Mouse (Mus musculus): Measurements from ENCODE around the gene Tmem123.

The Tmem123 gene

GRCm38 (mm10) chr9:7763614-7764300, at the start of gene Tmem123:
Gene Tmem123, plus strand, starts transcription at chr9:7764041.
- peak; percentile 100 for DNase-seq (ENCODE audit: low read depth)

GRCm38 (mm10) chr9:7714062-7714907, 49.6 kb upstream of the Tmem123 start:
- DNase-seq (ENCODE audit: low read depth) = peak; percentile 78

DNA sequence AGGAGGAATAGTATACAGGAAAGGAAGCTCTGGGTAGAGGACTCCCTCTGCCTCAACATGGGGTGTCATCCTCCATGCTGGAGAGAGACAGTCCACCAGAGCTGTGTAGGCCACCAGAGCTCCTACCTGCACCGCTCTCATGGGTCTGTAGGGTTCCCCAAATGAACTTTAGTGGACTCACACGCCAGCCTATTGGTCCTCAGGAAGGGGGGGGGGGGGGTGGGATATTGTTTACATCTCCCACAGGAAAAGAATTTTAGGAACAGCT, 49.0 kb upstream of the Tmem123 start:
- no peak for DNase-seq (ENCODE audit: low read depth)

- no peak for DNase-seq (ENCODE audit: low read depth)
Observed at GRCm38 (mm10) chr9:7721543-7721942, 42.3 kb upstream of the Tmem123 start.

DNA sequence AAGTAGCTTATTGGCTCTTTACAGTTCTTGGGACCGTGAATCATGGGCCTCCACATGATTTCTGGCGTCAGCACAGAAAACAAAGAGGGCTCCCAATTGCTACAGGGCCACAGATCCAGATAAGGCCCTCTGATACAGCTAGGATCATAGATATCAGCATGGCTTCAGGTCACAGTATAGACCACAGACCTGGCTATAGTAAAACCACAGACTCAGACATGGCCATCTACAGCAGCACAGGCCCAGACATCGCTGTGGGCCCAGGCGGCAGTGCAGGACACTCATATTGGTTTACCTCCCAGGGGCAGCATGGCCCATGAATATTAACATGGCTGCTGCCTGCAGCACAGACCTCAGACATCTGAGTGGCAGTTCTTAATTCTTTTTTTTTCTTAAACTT, 34.8 kb upstream of the Tmem123 start:
- peak; percentile 69 for DNase-seq (ENCODE audit: low read depth)

DNA sequence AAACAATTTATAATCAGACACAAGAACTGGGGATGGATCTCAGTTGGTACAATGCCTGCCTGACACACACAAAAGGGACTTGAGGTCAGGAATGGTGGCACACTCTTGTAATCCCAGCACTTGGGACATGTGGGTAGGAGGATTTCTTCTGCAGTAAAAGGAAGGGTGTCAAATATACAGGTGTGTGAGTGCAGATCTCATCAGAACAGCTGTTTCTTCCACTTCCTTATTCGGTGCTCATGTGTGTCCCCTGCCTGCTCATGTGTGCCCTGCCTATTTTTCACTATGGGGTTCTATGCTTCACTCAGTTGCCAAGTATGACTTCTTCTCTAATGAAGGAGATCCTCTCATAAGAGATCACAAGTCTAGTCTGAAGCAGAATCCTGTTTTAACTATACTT, 21.1 kb upstream of the Tmem123 start:
- DNase-seq (ENCODE audit: low read depth) = no peak

- DNase-seq (ENCODE audit: low read depth) = no peak
Observed at GRCm38 (mm10) chr9:7744156-7744555, 19.7 kb upstream of the Tmem123 start.

DNA sequence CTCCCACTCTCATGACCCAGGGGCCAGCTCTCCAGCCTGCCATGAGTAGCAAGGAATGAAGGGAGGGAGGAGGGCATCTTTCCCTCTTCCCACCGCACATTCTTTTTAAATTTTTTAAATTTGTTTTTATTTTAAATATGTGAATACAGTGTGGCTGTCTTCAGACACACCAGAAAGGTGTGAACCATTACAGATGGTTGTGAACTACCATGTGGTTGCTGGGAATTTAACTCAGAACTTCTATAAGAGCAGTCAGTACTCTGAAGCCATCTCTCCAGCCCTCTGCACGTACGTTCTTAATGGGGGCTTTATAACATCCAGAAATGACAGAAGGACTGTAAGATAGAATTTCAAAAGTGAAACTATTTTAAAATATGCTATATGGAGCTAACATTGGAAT, 15.0 kb upstream of the Tmem123 start:
- no peak for DNase-seq (ENCODE audit: low read depth)

GRCm38 (mm10) chr9:7749537-7749936, 14.3 kb upstream of the Tmem123 start:
- no peak for DNase-seq (ENCODE audit: low read depth)

- peak; percentile 37 for DNase-seq (ENCODE audit: low read depth)
Observed at GRCm38 (mm10) chr9:7755889-7756423, 7.9 kb upstream of the Tmem123 start.

DNA sequence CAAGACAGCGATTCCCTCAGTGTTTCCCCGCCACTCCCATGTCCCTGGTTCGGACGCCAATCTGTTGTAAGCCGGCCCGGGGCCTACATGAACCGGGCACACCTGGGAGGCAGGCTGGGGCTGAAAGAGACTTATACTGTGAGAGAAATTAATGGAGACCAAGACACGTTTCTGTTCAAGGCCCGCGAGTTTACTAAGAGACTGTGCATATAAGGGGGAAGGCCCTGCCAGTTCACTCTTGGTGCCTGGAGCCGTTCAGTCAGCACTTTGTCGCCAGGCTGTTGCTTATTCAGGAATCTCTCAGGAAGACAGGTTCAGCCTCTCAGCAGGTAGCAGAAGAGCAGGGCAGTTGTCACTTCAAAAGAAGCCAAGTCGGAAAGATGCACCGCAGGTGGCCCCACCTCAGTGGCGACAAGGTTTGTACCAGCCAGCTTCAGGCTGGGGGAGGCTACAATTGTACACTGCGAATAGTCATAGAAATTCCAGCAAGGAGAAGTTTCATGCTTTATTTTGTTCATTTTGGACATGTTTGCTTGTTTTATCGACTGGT, 1.9 kb upstream of the Tmem123 start:
- DNase-seq (ENCODE audit: low read depth) = no peak

DNA sequence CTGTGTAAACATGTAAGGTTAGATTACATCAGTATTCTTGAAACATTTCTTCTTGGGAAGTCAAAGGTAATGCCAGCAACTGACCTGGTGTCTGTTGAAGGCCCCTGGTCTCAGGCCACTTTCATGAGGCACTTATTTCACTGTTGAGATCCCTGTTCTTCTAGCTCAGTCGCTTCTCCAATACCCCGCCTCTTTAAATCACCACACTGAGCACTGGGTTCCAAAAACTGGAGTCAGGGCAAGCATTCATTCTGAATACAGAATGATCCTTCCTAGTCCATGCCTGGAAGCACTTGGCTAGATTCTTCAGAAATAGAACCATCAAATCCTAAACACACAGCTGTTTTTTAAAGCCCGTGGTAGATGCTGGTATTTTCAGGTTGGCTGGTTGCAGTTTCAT, 1.1 kb upstream of the Tmem123 start:
- no peak for DNase-seq (ENCODE audit: low read depth)

- peak; percentile 85 for DNase-seq (ENCODE audit: low read depth)
Observed at GRCm38 (mm10) chr9:7764463-7764871, 626 bp downstream of the Tmem123 start.

GRCm38 (mm10) chr9:7765236-7765635, 1.4 kb downstream of the Tmem123 start:
- no peak for DNase-seq (ENCODE audit: low read depth)

- DNase-seq (ENCODE audit: low read depth) = peak; percentile 70
Observed at GRCm38 (mm10) chr9:7766582-7766981, 2.7 kb downstream of the Tmem123 start.

DNA sequence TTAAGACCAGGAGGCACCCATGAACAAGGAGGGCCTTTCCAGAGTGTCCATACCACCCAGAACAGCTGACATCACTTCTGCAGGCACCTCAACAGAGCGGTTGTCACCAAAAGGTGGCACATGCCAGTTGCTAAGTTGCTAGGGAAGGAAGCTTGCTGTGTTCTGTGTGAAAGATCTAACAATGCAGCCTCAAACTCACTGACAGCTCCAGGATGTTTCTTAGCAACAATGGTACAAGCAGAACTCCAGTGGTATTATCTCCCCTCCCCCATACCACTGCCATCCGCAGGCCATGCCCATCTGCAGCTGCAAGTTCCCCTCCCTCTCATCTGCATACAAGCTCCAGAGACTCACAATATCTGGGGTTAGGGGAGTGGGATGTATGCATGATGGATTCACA, 3.7 kb downstream of the Tmem123 start:
- no peak for DNase-seq (ENCODE audit: low read depth)

GRCm38 (mm10) chr9:7769081-7769480, 5.2 kb downstream of the Tmem123 start:
- DNase-seq (ENCODE audit: low read depth) = no peak

- DNase-seq (ENCODE audit: low read depth) = no peak
Observed at GRCm38 (mm10) chr9:7769491-7769890, 5.7 kb downstream of the Tmem123 start.

DNA sequence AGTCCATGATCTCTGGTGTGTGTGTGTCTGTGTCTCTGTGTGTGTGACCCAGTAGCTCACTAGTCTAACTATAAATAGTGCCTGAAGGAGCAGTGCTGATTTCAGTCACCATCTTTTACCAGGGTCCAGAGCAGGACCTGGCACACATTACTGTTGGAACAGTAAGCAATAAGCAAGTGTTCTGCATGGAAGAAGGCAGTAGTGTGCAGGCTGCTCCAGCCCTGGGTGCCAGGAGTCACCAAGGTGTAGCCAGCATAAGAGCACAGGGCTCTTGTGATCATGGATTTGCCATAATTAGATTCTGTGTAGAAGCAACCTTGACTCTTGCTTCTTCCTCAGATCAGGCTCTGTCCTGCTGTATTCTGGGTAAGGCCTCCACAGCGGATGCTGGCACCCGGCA, 8.5 kb downstream of the Tmem123 start:
- DNase-seq (ENCODE audit: low read depth) = no peak

GRCm38 (mm10) chr9:7772773-7773454, 9.1 kb downstream of the Tmem123 start:
- no peak for DNase-seq (ENCODE audit: low read depth)

GRCm38 (mm10) chr9:7773686-7774085, 9.8 kb downstream of the Tmem123 start:
- no peak for DNase-seq (ENCODE audit: low read depth)

- peak; percentile 91 for DNase-seq (ENCODE audit: low read depth)
Observed at GRCm38 (mm10) chr9:7774538-7774937, 10.7 kb downstream of the Tmem123 start.

DNA sequence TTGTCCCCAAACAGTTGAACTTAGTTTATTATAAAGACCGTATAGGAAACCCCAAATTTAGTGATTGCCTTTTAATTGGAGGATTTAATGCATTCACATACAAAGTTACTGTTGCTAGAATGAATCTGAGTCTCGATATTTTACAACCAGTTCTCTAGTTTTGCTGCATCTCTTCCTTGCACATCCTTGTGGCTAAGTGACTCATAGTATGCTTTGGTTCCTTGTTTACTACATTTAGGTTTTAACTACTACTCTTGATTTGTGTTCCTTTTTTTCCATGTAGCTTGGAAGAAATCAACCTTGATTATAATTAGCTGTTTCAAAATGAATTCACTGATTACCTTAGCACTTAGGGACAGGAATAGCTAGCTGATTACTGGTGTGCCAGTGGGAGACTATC, 11.2 kb downstream of the Tmem123 start:
- DNase-seq (ENCODE audit: low read depth) = peak; percentile 75
